Mouse (Mus musculus): ENCODE results near the gene Tmem30a.

Tmem30a gene

GRCm38 (mm10) chr9:79785794-79786085 is 7.6 kb downstream of the Tmem30a start:
- no peak for DNase-seq

DNA sequence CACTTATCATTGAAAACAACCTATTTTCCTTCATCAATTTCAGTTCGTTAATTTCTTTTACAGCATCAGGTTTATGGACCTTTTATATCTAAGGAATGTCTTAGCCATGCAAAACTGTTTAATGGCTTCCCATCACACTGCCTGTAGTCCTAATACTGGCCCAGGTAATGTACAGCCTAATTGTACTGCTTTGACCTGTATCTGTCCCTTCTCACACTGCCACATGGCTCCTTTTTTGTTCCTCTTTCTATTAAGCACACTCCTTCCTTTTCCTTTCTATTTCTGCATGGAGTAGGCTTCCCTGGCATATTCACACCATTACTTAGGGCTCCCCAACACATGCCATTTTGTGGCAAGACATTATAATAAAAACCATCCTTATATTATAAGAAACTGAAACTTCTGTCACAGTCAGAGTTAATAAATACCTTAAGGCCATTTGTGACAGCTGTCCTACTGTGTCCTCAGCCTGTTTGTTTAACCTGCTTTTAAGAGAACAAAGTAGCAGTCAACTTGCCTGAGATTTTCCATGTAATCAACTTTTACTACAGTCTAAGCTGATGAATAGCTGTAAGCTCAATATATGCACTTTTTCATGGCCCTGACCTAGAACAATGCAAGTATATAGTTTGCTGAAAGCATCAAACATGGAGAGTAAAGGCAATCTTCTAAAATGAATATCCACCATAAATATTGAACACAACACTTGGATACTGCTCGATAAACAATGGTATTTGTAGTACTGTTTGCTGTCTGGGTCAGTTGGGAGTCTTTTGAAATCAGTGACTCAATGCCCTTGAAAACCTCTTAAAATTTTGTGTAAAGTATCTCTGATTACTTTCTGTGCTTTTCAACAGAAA is 8.1 kb downstream of the Tmem30a start:
- no peak for DNase-seq

DNA sequence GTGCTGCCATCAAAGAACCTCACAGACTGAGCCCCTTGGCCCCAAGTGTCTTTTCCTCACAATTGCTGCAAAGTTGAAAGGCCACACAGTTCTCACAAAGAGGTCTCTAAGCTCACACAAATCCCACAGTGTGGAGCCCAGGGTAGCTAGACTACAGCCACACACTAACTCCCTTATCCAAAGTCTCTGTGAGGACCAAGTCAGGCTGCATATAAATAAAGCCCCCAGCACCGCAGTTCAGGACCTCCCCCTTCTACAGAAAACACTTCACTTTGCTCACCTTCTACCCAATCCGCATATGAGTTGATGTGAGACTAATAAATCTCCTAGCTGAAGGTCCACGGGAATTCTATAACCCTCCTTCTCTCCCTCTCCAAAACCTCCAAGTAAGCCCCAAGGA is 8.9 kb downstream of the Tmem30a start:
- no peak for DNase-seq

DNA sequence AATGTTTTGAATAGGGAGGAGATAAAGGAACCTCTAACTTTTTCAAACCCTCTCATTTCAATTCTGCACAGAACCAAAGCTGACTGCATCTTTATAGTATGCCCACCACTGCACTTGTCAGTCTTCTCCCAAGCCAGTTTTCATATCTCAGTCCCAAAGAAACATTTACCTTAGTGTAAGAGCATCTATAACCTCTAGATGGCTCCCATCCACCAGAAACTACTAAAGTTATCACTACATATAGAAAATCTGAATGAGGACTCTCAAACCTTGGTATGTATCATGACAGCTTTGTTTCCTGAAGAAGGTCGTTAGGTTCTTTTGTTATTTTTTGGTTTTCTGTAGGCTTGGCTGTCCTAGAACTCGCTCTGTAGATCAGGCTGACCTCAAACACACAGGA is 14.0 kb downstream of the Tmem30a start:
- no peak for DNase-seq

GRCm38 (mm10) chr9:79766991-79767545 is 26.2 kb downstream of the Tmem30a start:
- DNase-seq = no peak

DNA sequence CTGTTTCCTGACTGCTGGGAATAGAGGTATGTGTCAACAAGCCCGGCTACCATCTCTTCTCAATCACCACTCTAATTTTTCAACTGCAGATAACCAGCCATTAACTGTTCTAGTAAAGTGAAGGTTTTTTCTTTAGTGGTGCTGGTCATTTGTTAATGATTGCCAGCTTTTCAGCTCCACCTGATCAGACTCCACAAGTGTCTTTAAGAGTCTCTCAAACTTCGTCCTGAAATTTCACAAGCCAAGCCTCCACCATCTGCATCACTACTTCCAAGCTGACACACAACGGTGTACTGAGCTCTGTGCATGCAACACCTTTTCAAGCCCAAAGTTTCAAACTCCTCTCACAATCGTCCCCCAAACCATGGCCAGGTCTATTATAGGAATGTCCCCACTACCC is 28.0 kb downstream of the Tmem30a start:
- peak in 1 of 2 experiments; percentile 11 for DNase-seq

DNA sequence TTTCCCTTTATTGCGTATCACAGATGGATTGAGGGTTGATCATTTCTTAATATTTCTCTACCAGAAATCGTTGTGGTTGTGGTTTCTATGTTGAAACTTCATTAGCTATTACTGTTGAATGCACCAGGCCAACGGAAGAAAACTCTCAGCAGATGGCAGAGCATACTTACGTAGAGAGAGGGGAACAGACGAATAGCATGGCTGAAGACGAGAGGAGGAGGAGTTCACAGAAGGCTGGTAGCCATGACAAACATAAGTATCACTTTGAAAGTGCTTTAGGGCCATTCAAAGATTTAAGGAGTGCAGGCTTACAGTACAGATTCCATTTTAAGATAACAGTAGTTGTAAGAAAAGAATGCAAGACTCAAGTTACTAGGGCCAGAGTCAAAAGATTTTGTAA is 30.8 kb downstream of the Tmem30a start:
- DNase-seq = no peak

DNA sequence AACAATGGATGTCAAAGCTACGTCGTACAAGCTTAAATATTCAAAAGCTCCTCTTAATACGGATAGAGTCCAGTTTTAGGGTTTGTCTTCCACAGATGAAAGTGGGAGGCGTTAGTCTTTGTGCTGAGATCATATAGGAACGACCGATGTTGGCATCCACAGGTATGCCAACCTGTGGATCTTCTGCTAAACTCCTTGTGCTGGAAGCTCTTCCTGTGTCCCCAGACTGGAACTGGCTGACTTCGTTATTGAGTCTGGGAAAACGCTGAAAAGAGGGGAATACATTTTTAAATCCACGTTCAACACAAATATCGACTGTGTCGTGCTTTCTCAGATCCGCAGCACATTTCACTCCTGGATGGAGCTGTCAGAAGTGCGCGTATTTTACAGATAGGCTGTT is 33.2 kb downstream of the Tmem30a start:
- DNase-seq = peak in 1 of 2 experiments; percentile 10

DNA sequence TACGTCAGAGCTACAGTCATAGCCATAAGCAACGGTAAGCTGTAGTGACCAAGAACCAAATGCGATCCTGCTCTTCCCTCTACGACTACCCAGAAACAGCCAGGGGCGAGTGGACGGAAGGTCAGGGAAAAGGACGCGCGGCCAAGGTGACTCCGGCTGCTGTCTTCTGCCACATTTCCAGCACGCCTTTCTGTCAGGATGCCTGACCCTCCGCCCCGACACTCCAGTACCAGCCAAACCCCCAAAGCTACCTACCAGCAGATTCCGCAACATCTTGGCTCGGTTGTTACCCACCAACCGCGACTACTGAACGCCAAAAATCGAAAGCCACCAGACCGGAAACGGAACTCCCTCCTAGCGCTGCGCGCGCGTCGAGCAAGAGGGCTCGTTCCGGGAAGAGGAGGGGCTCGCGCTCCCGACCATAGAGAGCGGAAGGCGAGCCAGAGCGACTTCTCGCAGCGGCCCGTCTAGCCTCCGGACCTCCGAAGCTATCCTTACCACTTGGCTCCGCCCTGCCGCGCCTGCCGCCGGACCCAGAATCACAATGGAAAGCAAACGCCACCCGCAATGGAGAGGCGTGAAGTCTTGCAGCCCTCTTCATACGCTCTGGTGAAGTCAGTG is 33.8 kb downstream of the Tmem30a start, which contains the start of gene Cox7a2:
TSS of gene Cox7a2 (minus strand) at position 494 of the 621 bp plus-strand sequence.
- peak; percentile 97 to 98 for DNase-seq

DNA sequence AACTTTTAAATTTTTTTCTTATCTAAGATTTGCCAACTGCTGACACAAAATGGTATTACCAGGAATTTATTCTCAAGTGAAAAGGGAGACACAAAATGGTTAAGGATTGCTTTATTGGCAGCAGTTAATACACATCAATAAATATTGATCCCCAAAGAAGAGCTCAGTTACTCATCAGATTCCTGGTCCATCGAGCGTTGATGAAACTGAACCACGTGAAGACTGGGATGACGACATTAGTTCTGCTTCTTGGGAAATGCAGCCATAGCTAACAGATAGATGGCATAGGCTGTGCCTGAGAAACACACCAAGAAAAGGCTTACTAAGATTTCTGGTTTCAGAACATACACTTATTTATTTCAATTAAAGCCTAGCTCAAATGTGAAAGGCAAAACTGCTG is 38.0 kb downstream of the Tmem30a start:
- DNase-seq = no peak

DNA sequence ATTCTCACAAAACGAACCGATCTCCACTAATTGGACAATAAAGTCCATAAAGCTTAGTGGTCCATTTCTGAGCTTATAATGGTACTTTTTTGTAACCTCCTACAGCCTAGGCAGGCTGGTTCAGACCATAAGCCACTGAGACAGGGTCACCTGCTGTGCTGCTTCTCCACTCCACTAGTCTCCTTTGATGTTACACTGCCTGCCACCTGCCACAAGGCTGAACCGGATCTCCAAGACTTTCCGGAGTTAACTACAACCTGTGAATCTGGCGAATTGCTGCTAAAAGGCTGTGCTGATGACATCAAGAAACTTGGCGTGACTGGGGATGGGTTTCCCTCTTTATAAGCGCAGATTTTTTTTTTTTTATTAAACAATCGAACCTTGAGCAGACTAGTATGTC is 41.5 kb downstream of the Tmem30a start:
- no peak for DNase-seq

DNA sequence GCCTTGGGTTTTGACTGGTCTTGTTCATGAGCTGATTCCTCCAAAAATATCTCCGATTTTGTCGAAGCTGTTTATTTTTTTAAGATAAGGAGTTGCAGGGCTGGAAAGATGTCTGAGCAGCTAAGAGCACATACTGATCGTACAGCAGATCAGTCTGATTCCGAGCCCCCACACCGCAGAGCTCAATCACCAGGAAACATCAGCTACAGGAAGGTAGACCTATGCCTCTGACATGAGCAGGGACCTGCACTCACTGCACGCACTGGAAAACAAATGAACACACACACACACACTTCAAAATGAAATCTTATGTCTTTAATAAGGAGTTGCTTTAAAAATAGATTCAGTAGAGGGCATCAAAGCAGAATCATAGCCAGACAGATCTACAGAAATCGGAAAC is 42.6 kb downstream of the Tmem30a start:
- DNase-seq = no peak

DNA sequence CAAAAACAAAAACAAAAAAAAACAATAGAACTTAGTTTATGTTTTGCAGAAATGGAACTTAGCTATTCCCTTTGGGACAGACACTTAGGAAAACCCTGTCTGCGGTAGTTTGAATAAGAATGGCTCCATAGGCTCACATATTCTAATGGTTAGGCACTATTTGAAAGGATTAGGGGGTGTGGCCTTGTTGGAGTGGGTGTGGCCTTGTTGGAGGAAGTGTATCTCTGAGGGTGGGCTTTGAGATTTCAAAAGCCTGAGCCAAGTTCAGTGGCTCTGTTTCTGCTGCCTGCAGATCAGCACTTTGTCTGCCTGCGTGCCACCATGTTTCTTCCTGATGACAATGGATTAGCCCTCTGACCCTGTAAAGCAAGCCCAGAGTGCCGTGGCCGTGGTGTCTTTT is 48.3 kb downstream of the Tmem30a start:
- no peak for DNase-seq

DNA sequence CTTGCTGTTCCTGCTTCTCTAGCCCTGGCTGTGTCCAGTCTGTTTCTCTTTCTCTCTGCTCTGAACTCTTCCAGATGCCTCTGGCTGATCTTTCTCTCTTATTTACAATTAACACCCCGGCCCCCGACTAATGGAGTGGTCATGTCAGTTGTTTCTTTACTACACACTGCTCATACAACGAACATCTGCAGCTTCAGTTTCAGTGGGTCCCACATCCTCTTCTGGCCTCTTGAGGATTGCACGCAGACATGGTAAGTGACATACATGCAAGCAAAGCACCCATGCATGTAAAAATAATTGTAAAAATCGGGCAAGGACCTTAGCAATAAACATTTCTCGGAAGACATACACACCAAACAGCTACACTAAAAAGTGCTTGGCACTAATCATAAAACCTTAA is 57.7 kb downstream of the Tmem30a start:
- no peak for DNase-seq

GRCm38 (mm10) chr9:79730301-79730700 is 63.0 kb downstream of the Tmem30a start:
- DNase-seq = peak; percentile 31 to 34

DNA sequence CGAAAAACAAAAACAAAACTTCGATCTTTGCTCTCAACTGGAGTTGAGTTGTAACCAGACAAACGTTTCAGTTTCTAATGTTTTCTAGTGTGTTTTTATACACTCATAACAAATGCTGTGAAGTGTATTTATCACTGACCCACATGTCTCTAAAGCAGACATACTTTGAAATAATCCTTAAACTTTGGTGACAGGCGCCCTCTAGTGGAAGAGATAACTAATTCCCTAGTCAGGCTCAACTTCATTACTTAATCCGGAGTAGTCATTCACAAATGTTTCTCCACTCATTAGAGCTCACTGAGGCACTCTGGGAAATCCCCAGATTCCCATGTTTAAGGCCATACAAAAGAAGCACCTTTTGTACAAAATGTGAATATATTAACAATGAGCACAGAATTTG is 70.2 kb downstream of the Tmem30a start:
- DNase-seq = no peak

GRCm38 (mm10) chr9:79721056-79721455 is 72.3 kb downstream of the Tmem30a start:
- DNase-seq = peak; percentile 74 to 79

DNA sequence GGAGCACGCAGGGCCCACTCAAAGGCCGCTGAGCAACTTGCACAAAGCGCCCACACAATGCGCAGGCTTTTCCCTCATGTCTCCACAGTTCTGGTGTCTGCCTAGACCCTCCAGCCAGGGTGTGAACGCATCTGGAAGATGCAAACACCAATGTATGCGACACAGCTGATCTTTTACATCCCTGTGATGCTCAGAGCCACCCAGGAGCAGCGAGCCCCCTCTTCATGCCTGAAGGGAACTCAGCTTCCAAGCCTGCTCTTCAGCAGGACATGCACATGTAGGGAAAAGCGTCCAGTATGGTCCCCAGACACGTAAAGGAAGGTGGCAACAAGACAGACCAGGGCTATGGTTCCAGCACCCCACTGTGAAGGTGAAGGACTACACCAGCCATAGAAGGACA is 73.2 kb downstream of the Tmem30a start:
- DNase-seq = peak in 1 of 2 experiments; percentile 10

- peak; percentile 54 to 75 for DNase-seq
Measured at GRCm38 (mm10) chr9:79719451-79719850, 73.9 kb downstream of the Tmem30a start.

All from kidney, postnatal 4 days (tissue).